30 mouse cellular contexts compared by ENCODE assay signal in the genomic region with DNA sequence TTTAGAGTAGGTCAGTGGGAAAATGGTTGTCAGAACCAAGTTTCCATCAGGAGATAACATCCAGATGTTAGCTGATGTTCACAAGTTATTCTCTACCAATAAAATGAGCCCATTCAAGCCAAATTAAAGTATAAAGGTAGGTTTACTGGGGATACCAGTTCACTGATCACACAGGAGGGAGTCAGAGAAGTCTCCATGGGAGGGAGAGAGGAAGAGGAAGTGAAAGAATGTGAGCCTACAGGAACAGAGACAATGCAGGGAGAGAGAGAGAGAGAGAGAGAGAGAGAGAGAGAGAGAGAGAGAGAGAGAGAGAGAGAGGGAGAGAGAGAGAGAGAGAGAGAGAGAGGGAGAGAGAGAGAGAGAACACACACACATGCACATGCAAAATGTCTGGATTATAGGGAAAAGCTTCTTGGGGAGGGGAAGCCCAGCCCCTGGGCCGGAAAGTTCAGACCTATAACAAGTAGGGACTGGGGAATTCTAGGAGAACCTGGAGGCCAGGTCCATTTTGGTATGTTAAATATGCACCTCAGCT. TPM values are rescaled to one million over a fixed set of nuclear protein-coding genes. Genes with fewer than 3 reads are reported as not detected.
DNase-seq lines count a peak whose midpoint lies in the region; ATAC-seq and TF ChIP-seq lines count a peak whose summit lies in the region.
"Had no signal": no experiment of that assay in that cellular context is flagged by ENCODE, and none has a peak within 500 bp of the region (broad histone marks: within the 10 kb centered on the region; RNA-seq: fewer than 3 reads in every experiment).

No protein-coding gene starts in this region.

- TF ChIP-seq EP300 in MEL (IDR thresholded peaks at IDR 0.05; ENCODE audit: low read depth in 1 of 2, low read length in 2 of 2) = no peak

- H3K27ac ChIP-seq in MEL (ENCODE audit: control insufficient read depth, low read depth, low read length) = no peak overlapping the region
- H3K27ac ChIP-seq in bone marrow macrophage, adult 2 months (ENCODE audit: insufficient read depth, low read depth, low read length) = peak overlapping the region; percentile 92
- no peak overlapping the region for H3K27ac ChIP-seq in hindbrain, postnatal 0 days
- H3K27ac ChIP-seq: embryonic facial prominence, embryonic 13.5 days; embryonic facial prominence, embryonic 15.5 days; forebrain, embryonic 10.5 days; forebrain, embryonic 12.5 days had no signal

- no peaks in the 10 kb centered on the region for H3K9me3 ChIP-seq in MEL (replicated peaks; ENCODE audit: insufficient read depth, low read length)
- no peaks in the 10 kb centered on the region for H3K9me3 ChIP-seq in hindbrain, postnatal 0 days (ENCODE audit: low read length)
- H3K9me3 ChIP-seq: embryonic facial prominence, embryonic 13.5 days; embryonic facial prominence, embryonic 15.5 days; forebrain, embryonic 10.5 days; forebrain, embryonic 12.5 days had no signal

- TF ChIP-seq RAD21 in MEL (IDR thresholded peaks at IDR 0.05; ENCODE audit: low read depth, low read length) = no peak

- no peak for TF ChIP-seq POLR2A in MEL (IDR thresholded peaks at IDR 0.05; ENCODE audit: control insufficient read depth in 1 of 2, insufficient read depth in 1 of 2, low read depth in 1 of 2, low read length in 2 of 2, poor library complexity in 1 of 2)
- TF ChIP-seq POLR2A in bone marrow macrophage, adult 2 months (IDR thresholded peaks at IDR 0.05; ENCODE audit: borderline replicate concordance, low read depth, low read length) = no peak

- peak; percentile 23 for DNase-seq in MEL (ENCODE audit: low read depth, low spot score)
- DNase-seq in hindbrain, postnatal 0 days (ENCODE audit: low spot score) = no peak
- DNase-seq in layer of hippocampus, adult 9-10 months (ENCODE audit: low spot score) = no peak
- no peak for DNase-seq in frontal cortex, postnatal 25 days (ENCODE audit: low spot score in 2 of 2)
- DNase-seq: adrenal gland, adult 8-10 months; adrenal gland, postnatal 14 days; adrenal gland, postnatal 36 days; cerebellum, adult 11-12 months; cerebellum, adult 2 months; cerebellum, adult 9-10 months; cerebellum, postnatal 10 days; cerebellum, postnatal 25 days; embryo, embryonic 11 days had no signal

- H3K9ac ChIP-seq in MEL (ENCODE audit: control insufficient read depth, low read depth, low read length, poor library complexity, severe bottlenecking) = no peak overlapping the region
- H3K9ac ChIP-seq in hindbrain, postnatal 0 days (replicated peaks; ENCODE audit: low read length) = no peak overlapping the region
- H3K9ac ChIP-seq: embryonic facial prominence, embryonic 13.5 days; embryonic facial prominence, embryonic 15.5 days; forebrain, embryonic 12.5 days had no signal

- peaks cover 0 to 7% of the 10 kb centered on the region in 2 experiments; a peak in 1 of 4 replicates for H3K27me3 ChIP-seq in MEL (ENCODE audit: control insufficient read depth in 1 of 2, insufficient read depth in 2 of 2, low read length in 2 of 2)
- no peaks in the 10 kb centered on the region for H3K27me3 ChIP-seq in hindbrain, postnatal 0 days (ENCODE audit: insufficient read depth, low read length)
- H3K27me3 ChIP-seq: embryonic facial prominence, embryonic 15.5 days; forebrain, embryonic 12.5 days had no signal

- TF ChIP-seq CTCF in MEL (IDR thresholded peaks at IDR 0.05 in 2 of 3, conservative IDR thresholded peaks at IDR 0.05 in 1 of 3; ENCODE audit: control insufficient read depth in 1 of 3, insufficient read depth in 1 of 3, low read depth in 2 of 3, low read length in 3 of 3, poor library complexity in 1 of 3, severe bottlenecking in 1 of 3) = no peak
- TF ChIP-seq CTCF in bone marrow macrophage, adult 2 months (IDR thresholded peaks at IDR 0.05; ENCODE audit: low read depth, low read length) = no peak
- TF ChIP-seq CTCF in hindbrain, postnatal 0 days (IDR thresholded peaks at IDR 0.05; ENCODE audit: low read depth) = no peak

- H3K4me1 ChIP-seq in MEL (ENCODE audit: control insufficient read depth in 1 of 2, insufficient read depth in 2 of 2, low read length in 2 of 2) = no peaks in the 10 kb centered on the region
- peaks cover 33% of the 10 kb centered on the region for H3K4me1 ChIP-seq in bone marrow macrophage, adult 2 months (ENCODE audit: control insufficient read depth, insufficient read depth, low read length)
- H3K4me1 ChIP-seq in hindbrain, postnatal 0 days (ENCODE audit: insufficient read depth, low read length) = no peaks in the 10 kb centered on the region
- H3K4me1 ChIP-seq: embryonic facial prominence, embryonic 13.5 days; embryonic facial prominence, embryonic 15.5 days; forebrain, embryonic 10.5 days; forebrain, embryonic 12.5 days had no signal

- no peak overlapping the region for H3K4me2 ChIP-seq in hindbrain, postnatal 0 days (ENCODE audit: low read depth, low read length)
- H3K4me2 ChIP-seq: embryonic facial prominence, embryonic 13.5 days; embryonic facial prominence, embryonic 15.5 days; forebrain, embryonic 12.5 days had no signal

- no peak overlapping the region for H3K4me3 ChIP-seq in MEL (ENCODE audit: control insufficient read depth in 1 of 2, insufficient read depth in 1 of 2, low read depth in 2 of 2, low read length in 2 of 2)
- no peak overlapping the region for H3K4me3 ChIP-seq in bone marrow macrophage, adult 2 months (ENCODE audit: insufficient read depth, low read length)
- no peak overlapping the region for H3K4me3 ChIP-seq in hindbrain, postnatal 0 days (ENCODE audit: low read length)
- H3K4me3 ChIP-seq: embryonic facial prominence, embryonic 13.5 days; embryonic facial prominence, embryonic 15.5 days; erythroblast, embryonic 14.5 days; forebrain, embryonic 10.5 days; forebrain, embryonic 12.5 days had no signal

- H3K36me3 ChIP-seq in MEL (ENCODE audit: control insufficient read depth in 1 of 2, insufficient read depth in 2 of 2, low read length in 2 of 2) = peaks cover 0 to 4% of the 10 kb centered on the region in 2 experiments; a peak in 1 of 4 replicates
- no peaks in the 10 kb centered on the region for H3K36me3 ChIP-seq in hindbrain, postnatal 0 days (ENCODE audit: insufficient read depth, low read length)
- H3K36me3 ChIP-seq: embryonic facial prominence, embryonic 13.5 days; embryonic facial prominence, embryonic 15.5 days; forebrain, embryonic 10.5 days; forebrain, embryonic 12.5 days had no signal

- WGBS in hindbrain, postnatal 0 days = 73% methylated on average over 1 of the region's 1 CpGs

- peak; percentile 78 for ATAC-seq in granulocyte monocyte progenitor cell, adult 5-6 weeks (replicated peaks; ENCODE audit: poor library complexity, severe bottlenecking)
- ATAC-seq in megakaryocyte, adult 5-6 weeks (ENCODE audit: poor library complexity, severe bottlenecking) = peak; percentile 80
- ATAC-seq in hindbrain, postnatal 0 days = no peak
- ATAC-seq in cerebellum, adult (ENCODE audit: insufficient number of reproducible peaks, low FRiP score, low TSS enrichment) = no peak
- ATAC-seq: activated CD4-positive, CD25-positive, alpha-beta regulatory T cell, adult 4 months; forebrain, embryonic 14.5 days; forebrain, embryonic 16.5 days; Patski had no signal

- H3K79me2 ChIP-seq in MEL (ENCODE audit: control insufficient read depth, insufficient read depth, low read length, poor library complexity) = no peaks in the 10 kb centered on the region

TF ChIP-seq in MEL, 35 proteins besides CTCF, POLR2A, EP300 and RAD21:
- peak; percentile 95 for TF ChIP-seq JUND (IDR thresholded peaks at IDR 0.05; ENCODE audit: low read depth, low read length)
- no peak for TF ChIP-seq POLR2AphosphoS2 (IDR thresholded peaks at IDR 0.05; ENCODE audit: low read length)
- TF ChIP-seq POLR2AphosphoS5 (IDR thresholded peaks at IDR 0.05; ENCODE audit: borderline replicate concordance, low read depth, low read length) = no peak
TF ChIP-seq in MEL: peak in this region for 1.

RNA-seq across cellular contexts. Expression of gene Zfp263, which starts 10.6 kb away (rescaled TPM):
- 13.5 and 18.5 TPM in 2 replicates for total RNA-seq in MEL (2012; rRNA removed)
- polyA plus RNA-seq in MEL (2012; ENCODE audit: insufficient read depth in 1 of 2, insufficient read length in 2 of 2, low read depth in 1 of 2, low replicate concordance in 2 of 2, missing spikeins in 1 of 2) = 10 to 100 TPM in 1 of 2 experiments, not detected in 1; 17.9 TPM
- 81.0 and 85.1 TPM in 2 replicates for polyA plus RNA-seq in bone marrow macrophage, adult 2 months (2012; ENCODE audit: insufficient read depth, insufficient read length, missing spikeins)
- 26.5 and 43.4 TPM in 2 replicates for total RNA-seq in granulocyte monocyte progenitor cell, adult 5-6 weeks (2014; fragmentation: Nextera tagmentation)
- total RNA-seq in granulocyte monocyte progenitor cell, adult 5-6 weeks (2017) = 44.7 and 56.1 TPM in 2 replicates
- total RNA-seq in megakaryocyte, adult 5-6 weeks (2015) = 29.0 and 29.7 TPM in 2 replicates
- total RNA-seq in megakaryocyte, adult 5-6 weeks (2017) = 35.1 and 40.4 TPM in 2 replicates
- total RNA-seq in hindbrain, postnatal 0 days (2014; rRNA removed) = 22.7 and 22.9 TPM in 2 replicates
- polyA plus RNA-seq in hindbrain, postnatal 0 days (2015; fragmentation: Nextera tagmentation; extraction: Ambion mirVana) = 33.1 and 33.5 TPM in 2 replicates
- polyA plus RNA-seq: C2C12 had no signal

RNA-seq across cellular contexts. Expression of gene Mefv, which starts 15.4 kb away (rescaled TPM):
- total RNA-seq in MEL (2012; rRNA removed) = not detected in 2 replicates
- not detected for polyA plus RNA-seq in MEL (2012; ENCODE audit: insufficient read depth in 1 of 2, insufficient read length in 2 of 2, low read depth in 1 of 2, low replicate concordance in 2 of 2, missing spikeins in 1 of 2)
- 62.0 and 64.0 TPM in 2 replicates for polyA plus RNA-seq in bone marrow macrophage, adult 2 months (2012; ENCODE audit: insufficient read depth, insufficient read length, missing spikeins)
- 41.7 and 43.9 TPM in 2 replicates for total RNA-seq in granulocyte monocyte progenitor cell, adult 5-6 weeks (2014; fragmentation: Nextera tagmentation)
- total RNA-seq in granulocyte monocyte progenitor cell, adult 5-6 weeks (2017) = 61.1 and 63.4 TPM in 2 replicates
- 27.5 and 28.6 TPM in 2 replicates for total RNA-seq in megakaryocyte, adult 5-6 weeks (2015)
- total RNA-seq in megakaryocyte, adult 5-6 weeks (2017) = 79.8 and 84.7 TPM in 2 replicates
- not detected in 2 replicates for total RNA-seq in hindbrain, postnatal 0 days (2014; rRNA removed)
- polyA plus RNA-seq in hindbrain, postnatal 0 days (2015; fragmentation: Nextera tagmentation; extraction: Ambion mirVana) = not detected in 2 replicates
- total RNA-seq: adrenal gland, adult 18-20 months; adrenal gland, postnatal 36 days; ES-E14 had no signal
- polyA plus RNA-seq: activated CD4-positive, CD25-positive, alpha-beta regulatory T cell, adult 4 months; C2C12; cerebellum, adult 2 months; embryonic facial prominence, embryonic 11.5 days; embryonic facial prominence, embryonic 13.5 days; erythroblast, embryonic 14.5 days; forebrain, embryonic 10.5 days; forebrain, embryonic 12.5 days; forebrain, embryonic 14.5 days; forebrain, embryonic 16.5 days; Patski had no signal

Comparison
In these comparisons a context has a peak if more than half of its experiments do, and no peak if none do; other contexts are left out.
1. ATAC-seq: peak in granulocyte monocyte progenitor cell, adult 5-6 weeks (single experiment) and megakaryocyte, adult 5-6 weeks (single experiment); none in hindbrain, postnatal 0 days (single experiment) and cerebellum, adult (single experiment).
2. RNA of gene Mefv, which starts 15.4 kb away (total RNA-seq): 27.5 to 84.7 TPM in megakaryocyte, adult 5-6 weeks and 41.7 to 63.4 TPM in granulocyte monocyte progenitor cell, adult 5-6 weeks; not detected in MEL and not detected in hindbrain, postnatal 0 days; every median in the first group is over 10 times any median in the second.